Mouse (Mus musculus) spleen, postnatal 10 days (tissue): ENCODE results near the gene Angptl2.
"Not testable (repeated sequence)": the region's sequence is repeated elsewhere in the genome, so short reads cannot be mapped to it uniquely, and the experiment has no call there.

ENCODE experiments used
- DNase-seq, 2 experiments: peaks; one replicate each; pipeline ENCODE4 v3.0.0; 2021 to 2022; ENCODE audit warnings: low spot score in 2 of 2

The Angptl2 gene

GRCm38 (mm10) chr2:33200368-33201068 is 15.4 kb upstream of the Angptl2 start:
- no peak for DNase-seq

DNA sequence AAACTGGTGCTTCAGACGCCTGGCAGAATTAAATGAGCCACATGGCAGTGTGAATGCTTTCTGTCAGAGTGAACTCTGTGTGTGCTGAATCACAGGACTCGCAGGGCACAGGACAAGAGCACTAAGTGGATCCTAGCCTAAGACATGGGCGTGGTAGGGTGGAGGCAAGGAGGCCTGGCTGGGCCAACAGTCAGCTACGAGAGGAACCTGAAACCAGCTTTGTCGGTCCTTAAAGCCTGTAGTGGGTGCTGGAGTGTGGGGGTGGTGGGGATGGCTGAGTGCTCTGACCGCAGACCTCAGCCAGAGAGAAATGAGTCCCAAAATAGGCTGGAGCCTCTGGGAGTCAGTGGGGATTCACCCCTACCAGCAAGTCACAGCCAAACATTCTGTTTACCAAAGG is 12.6 kb upstream of the Angptl2 start:
- DNase-seq, result peak in 1 of 2 experiments; percentile 36

DNA sequence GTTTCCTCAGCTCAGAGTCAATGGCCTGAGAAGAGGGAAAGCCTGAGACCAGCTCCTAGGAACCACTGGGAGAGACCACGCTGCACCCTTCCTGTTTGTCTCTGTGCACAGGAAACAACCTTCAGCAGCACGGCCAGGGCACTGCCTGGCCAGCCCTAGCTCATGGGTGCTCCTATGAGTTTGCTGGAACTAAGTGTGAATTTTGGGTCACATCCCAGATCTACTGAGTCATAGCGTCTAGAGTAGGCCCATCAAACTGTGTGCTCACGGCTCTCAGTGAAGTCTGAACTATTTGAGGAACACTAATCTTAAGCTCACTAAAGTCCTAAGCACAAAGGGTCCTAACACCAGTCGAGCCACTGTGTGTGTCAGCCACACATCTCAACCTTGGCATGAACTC is 10.9 kb upstream of the Angptl2 start:
- no peak for DNase-seq

- no peak for DNase-seq
Observed at GRCm38 (mm10) chr2:33205939-33206525, 9.8 kb upstream of the Angptl2 start.

DNA sequence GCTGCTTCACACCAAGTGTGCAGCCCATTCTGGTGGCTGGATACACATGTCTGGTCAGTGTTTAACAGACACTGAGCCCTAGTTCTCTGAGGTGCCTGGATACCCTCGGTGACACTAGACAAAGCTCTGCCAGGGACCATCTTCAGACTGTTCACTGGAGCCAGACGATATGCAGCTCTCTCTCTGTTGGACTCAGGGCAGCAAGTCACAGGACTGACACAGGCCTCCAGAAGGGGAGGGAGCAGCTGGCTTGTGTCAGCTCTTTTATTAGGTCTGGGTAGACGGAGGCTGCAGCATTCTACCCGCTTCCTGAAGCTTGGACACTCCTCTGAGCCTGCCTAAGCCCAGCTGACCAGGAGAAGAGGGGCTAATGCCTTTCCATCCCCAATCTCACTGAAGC is 8.8 kb upstream of the Angptl2 start:
- DNase-seq, result no peak

GRCm38 (mm10) chr2:33208134-33208533 is 7.7 kb upstream of the Angptl2 start:
- DNase-seq, result no peak

- no peak for DNase-seq
Observed at GRCm38 (mm10) chr2:33210841-33211240, 5.0 kb upstream of the Angptl2 start.

GRCm38 (mm10) chr2:33211263-33211662 is 4.6 kb upstream of the Angptl2 start:
- not testable (repeated sequence) for DNase-seq

GRCm38 (mm10) chr2:33215177-33215699 is 631 bp upstream of the Angptl2 start:
- DNase-seq, result no peak

DNA sequence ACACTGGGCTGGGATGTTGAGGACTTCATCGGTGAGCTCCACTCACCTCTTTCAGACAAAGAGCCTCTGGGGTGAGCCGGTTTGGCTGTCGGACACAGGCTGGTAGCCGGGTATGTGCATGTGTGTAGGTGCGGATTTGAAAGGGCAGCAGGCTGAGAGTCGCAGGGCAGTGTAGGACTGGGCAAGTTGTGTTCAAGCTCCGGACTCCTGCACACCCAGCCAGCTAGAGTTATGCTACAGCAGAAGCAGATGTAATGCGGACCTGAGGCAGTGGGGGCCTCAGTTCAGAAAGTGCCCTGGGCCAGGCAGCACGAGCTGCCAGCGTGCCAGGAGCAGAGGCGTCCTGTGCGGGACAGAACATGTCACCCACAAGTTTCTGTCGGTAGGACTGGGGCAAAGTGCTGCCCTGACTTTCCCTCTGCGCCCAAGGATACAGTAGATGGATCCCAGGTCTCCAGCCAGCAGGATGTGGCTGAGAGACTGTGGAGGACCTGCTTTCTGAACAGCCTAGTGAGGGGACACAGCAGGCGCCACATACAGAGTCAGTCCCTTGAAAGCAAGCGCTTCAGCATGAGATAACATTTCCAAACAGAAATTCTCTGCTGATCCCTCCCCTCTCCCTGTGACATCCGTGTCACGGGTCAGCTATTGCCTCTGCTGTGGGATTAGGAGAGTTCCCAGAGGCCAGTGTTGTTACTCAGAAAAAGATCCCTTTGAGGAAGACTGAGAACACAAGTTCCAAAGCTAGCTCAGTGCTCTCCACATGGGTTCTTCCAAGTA is 966 bp downstream of the Angptl2 start:
- no peak for DNase-seq

GRCm38 (mm10) chr2:33217425-33217794 is 1.5 kb downstream of the Angptl2 start:
- DNase-seq, result no peak

- peak; percentile 12 to 47 for DNase-seq
Observed at GRCm38 (mm10) chr2:33218903-33219625, 3.2 kb downstream of the Angptl2 start.

DNA sequence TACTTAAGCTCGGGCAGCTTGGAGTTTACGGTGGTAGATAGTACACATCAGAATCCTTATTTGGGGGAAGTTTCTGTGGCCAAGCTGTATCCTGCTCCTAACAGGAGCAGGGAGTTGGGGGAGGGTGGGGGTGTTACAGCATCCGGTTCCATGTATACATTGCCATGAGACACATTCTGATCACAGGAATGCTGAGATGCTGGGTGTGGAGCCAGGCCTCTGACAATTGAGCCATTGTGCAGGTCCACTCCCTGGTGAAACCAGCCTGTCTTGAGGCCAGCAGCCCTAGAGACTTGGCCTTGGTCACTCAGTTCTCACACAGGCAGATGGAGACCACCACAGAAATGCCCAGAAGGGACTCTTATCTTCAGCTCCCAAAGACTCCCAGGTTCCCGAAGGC is 3.8 kb downstream of the Angptl2 start:
- DNase-seq, result no peak

- DNase-seq, result no peak
Observed at GRCm38 (mm10) chr2:33220246-33220645, 4.4 kb downstream of the Angptl2 start.

DNA sequence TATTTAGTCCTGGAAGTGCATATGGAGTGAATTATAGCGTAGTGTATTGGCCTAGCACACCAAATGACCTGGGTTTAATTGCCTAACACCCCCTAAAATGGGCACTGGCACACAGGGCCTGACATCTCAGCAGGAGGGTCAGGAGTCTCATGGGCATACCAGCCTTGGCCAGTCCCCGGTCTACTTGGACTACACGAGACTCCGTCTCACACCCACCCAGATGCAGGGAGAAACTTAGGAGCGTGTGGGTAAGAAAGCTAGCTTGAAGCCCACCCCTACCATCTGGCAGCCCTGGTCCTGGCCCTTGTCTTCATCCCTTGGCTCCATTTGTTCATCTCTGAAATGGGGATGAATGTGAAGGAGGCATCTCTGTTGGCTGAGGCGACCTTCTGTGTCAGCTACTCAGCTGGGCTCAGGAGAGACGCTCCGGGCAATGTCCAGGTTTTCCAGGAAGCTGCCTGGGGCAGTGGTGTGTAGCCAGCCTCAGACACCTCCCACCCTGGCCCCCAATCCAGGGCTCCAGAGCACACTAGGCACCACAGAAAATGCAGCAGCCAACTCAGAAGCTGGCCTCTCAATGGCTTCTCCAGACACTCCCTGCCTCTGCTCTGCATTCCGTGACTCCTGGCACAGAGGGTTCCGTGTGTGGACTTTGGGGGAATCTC is 4.9 kb downstream of the Angptl2 start:
- DNase-seq, result no peak

DNA sequence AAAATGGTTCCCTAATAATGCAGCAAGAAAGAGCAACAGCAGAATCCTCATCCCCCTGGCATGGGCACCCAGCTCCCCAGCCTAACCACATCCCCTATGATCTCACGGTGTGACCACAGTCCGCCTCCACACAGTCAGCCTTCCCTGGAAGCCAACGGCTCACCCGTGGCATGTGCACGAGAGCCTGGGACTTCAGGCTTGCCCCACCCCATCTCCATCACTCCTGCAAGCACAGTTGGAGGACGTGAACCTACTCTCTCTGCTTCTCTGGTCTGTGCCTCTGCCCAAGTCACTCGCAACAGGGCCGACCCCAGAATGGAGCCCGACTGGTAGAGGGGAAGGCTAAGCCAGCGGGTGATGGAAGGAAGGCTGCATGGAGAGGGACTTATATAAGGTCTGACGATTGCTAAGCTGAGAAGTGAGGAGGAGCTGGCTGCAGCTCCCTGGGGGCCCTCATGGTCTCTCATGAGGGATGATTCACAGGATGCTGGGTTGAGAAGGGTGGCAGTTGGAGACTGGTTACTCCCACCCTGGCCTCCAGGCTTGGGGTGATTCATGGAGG is 5.6 kb downstream of the Angptl2 start:
- DNase-seq, result no peak

- DNase-seq, result no peak
Observed at GRCm38 (mm10) chr2:33222480-33222879, 6.6 kb downstream of the Angptl2 start.

DNA sequence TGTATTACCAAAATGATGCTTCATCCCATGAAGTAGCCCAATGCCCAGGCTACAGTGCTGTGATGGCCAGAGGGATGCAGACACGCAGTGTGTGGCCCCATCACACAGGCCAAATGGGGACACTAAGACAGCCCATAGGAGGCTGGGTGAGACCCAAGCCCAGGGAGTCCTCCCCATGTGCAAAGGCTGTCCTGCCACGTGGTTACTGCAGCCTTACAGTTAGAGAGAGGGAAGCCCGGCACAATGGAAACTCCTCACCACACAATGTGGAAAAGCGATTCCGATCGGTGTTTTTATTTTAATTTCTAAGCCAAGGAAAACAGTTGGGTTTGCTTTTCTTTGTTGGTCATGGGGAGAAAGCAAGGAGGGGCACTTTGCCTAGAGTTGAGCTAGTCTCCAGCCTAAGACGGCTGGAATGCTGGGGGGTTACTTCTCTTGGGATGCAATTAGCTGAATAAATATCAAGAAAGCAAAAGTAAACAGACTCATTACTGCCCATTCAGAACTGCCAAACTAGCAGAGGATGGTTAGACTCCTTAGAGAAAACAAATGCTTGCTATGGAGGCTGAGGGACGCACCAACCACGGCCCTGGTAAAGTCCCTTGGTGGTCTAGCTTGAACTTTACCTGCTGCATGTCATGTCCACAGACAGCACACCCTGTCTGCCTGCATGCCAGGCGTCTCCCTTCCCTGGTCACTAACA is 7.9 kb downstream of the Angptl2 start:
- DNase-seq, result no peak

DNA sequence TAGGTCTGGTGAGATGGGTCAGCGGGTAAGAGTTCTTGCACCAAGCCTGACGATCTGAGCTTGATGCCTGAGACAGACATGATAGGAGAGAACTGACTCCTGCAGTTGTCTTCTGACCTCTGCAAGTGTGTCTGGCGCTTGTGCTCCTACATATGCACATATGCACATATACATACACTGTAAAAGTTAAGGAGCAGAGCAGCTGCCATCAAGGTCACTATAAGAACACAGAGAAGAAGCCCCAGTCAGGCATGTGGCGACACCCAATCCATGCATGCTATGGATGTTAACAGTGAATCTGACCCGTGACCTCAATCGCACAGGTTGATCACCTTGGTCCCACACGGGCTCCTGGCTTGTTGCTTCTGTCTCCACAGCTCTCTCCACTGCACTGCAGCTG is 10.1 kb downstream of the Angptl2 start:
- DNase-seq, result no peak

DNA sequence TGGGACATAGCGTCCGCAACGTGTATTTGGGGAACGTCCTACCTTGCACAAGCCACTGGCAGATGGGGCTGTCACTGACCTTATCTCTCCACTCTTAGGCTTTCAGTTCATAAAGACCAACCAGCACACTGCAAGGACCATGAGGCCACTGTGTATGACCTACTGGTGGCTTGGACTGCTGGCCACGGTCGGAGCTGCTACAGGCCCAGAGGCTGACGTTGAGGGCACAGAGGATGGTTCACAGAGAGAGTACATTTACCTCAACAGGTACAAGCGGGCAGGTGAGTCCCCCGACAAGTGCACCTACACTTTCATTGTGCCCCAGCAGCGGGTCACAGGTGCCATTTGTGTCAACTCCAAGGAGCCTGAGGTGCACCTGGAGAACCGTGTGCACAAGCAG is 12.2 kb downstream of the Angptl2 start:
- no peak for DNase-seq

GRCm38 (mm10) chr2:33228551-33228950 is 12.7 kb downstream of the Angptl2 start:
- DNase-seq, result no peak
